In genomic region chr6:146642276-146643183, GRCm38 (mm10) we compare ENCODE assay signal across 8 mouse cellular contexts. TPM values are rescaled to one million over a fixed set of nuclear protein-coding genes. Genes with fewer than 3 reads are reported as not detected.
DNase-seq lines count a peak whose midpoint lies in the region; ATAC-seq and TF ChIP-seq lines count a peak whose summit lies in the region.

Gene Med21, plus strand, starts transcription at chr6:146642547.
Gene Tm7sf3, minus strand, starts transcription at chr6:146642824.

- in situ Hi-C loops in CH12.LX (cut with MboI; ENCODE audit: low pct_ligation_motif_present, low pct_unique_long_range_greater_than_20kb, low sequenced_read_pairs): loop anchor here (10.0 kb wide), 1 partner anchor 238 kb away; no protein-coding TSS in a partner anchor

- peaks cover 13% of the 10 kb centered on the region for H3K79me2 ChIP-seq in CH12.LX (replicated peaks; ENCODE audit: control insufficient read depth, extremely low read depth, insufficient read depth, poor library complexity, severe bottlenecking)

- peak within 1 kb of the TSS; percentile 68 for H3K27ac ChIP-seq in CH12.LX (ENCODE audit: insufficient read depth, low read depth)
- H3K27ac ChIP-seq in forebrain, embryonic 11.5 days (ENCODE audit: low read depth, low read length): peak within 1 kb of the TSS; percentile 47; the same call in 1 of the 2 replicates
- peak within 1 kb of the TSS; percentile 97 for H3K27ac ChIP-seq in heart, embryonic 16.5 days (ENCODE audit: low read length)
- peak within 1 kb of the TSS; percentile 88 for H3K27ac ChIP-seq in liver, embryonic 15.5 days (replicated peaks)
- H3K27ac ChIP-seq in neural tube, embryonic 12.5 days: peak within 1 kb of the TSS; percentile 70

- H3K36me3 ChIP-seq in CH12.LX (replicated peaks in 1 of 2; ENCODE audit: control insufficient read depth in 1 of 2, insufficient read depth in 1 of 2, low read length in 1 of 2): no peaks in the 10 kb centered on the region
- H3K36me3 ChIP-seq in forebrain, embryonic 11.5 days (ENCODE audit: control insufficient read depth, insufficient read depth, low read length): no peaks in the 10 kb centered on the region
- H3K36me3 ChIP-seq in heart, embryonic 16.5 days (ENCODE audit: control insufficient read depth, insufficient read depth): no peaks in the 10 kb centered on the region
- no peaks in the 10 kb centered on the region for H3K36me3 ChIP-seq in liver, embryonic 15.5 days (replicated peaks)
- no peaks in the 10 kb centered on the region for H3K36me3 ChIP-seq in neural tube, embryonic 12.5 days

- peak within 1 kb of the TSS; percentile 80 to 95 (median 91) for H3K4me3 ChIP-seq in CH12.LX (replicated peaks in 1 of 3; ENCODE audit: low read depth in 2 of 3, low read length in 2 of 3, poor library complexity in 1 of 3)
- peak within 1 kb of the TSS; percentile 71 for H3K4me3 ChIP-seq in forebrain, embryonic 11.5 days (ENCODE audit: low read depth, low read length)
- H3K4me3 ChIP-seq in heart, embryonic 16.5 days (ENCODE audit: low read length): peak within 1 kb of the TSS; percentile 94
- H3K4me3 ChIP-seq in liver, embryonic 15.5 days (replicated peaks): peak within 1 kb of the TSS; percentile 80
- peak within 1 kb of the TSS; percentile 80 for H3K4me3 ChIP-seq in neural tube, embryonic 12.5 days

- peak; percentile 100 for TF ChIP-seq POLR2A in CH12.LX (IDR thresholded peaks at IDR 0.05; ENCODE audit: low read depth, low read length)

- dilution Hi-C loops in CH12.LX (cut with MboI; ENCODE audit: extremely low pct_ligation_motif_present, extremely low pct_unique_long_range_greater_than_20kb, low sequenced_read_pairs): no loop called here

- DNase-seq in CH12.LX (ENCODE audit: extremely low read depth): peak; percentile 98
- DNase-seq in c-Kit-positive CD71-positive TER-119-negative erythroid progenitor cells, embryonic 14.5 days (ENCODE audit: low read depth): peak; percentile 97
- peak; percentile 100 for DNase-seq in forebrain, embryonic 11.5 days (ENCODE audit: low spot score)
- peak; percentile 99 for DNase-seq in kidney, postnatal 36 days
- DNase-seq in telencephalon, adult 2 months (ENCODE audit: low read depth, low spot score): peak; percentile 97

- H3K4me2 ChIP-seq in CH12.LX (ENCODE audit: insufficient read depth, low read depth, poor library complexity, severe bottlenecking): peak within 1 kb of the TSS; percentile 69
- H3K4me2 ChIP-seq in forebrain, embryonic 11.5 days (ENCODE audit: low read depth, low read length, severe bottlenecking): peak within 1 kb of the TSS; percentile 88
- peak within 1 kb of the TSS; percentile 97 for H3K4me2 ChIP-seq in heart, embryonic 16.5 days (ENCODE audit: low read depth, low read length)
- peak within 1 kb of the TSS; percentile 88 for H3K4me2 ChIP-seq in liver, embryonic 15.5 days
- peak within 1 kb of the TSS; percentile 70 for H3K4me2 ChIP-seq in neural tube, embryonic 12.5 days (replicated peaks)

- H3K9me3 ChIP-seq in CH12.LX (replicated peaks; ENCODE audit: low read length): no peaks in the 10 kb centered on the region
- H3K9me3 ChIP-seq in forebrain, embryonic 11.5 days (ENCODE audit: control insufficient read depth, low read length): no peaks in the 10 kb centered on the region
- H3K9me3 ChIP-seq in heart, embryonic 16.5 days (replicated peaks; ENCODE audit: control insufficient read depth, low read length): no peaks in the 10 kb centered on the region
- no peaks in the 10 kb centered on the region for H3K9me3 ChIP-seq in liver, embryonic 15.5 days (replicated peaks)
- no peaks in the 10 kb centered on the region for H3K9me3 ChIP-seq in neural tube, embryonic 12.5 days

- 1% methylated on average over 57 of the region's 60 CpGs for WGBS in forebrain, embryonic 11.5 days
- under 1% methylated on average over 59 of the region's 60 CpGs for WGBS in heart, embryonic 16.5 days
- WGBS in liver, embryonic 15.5 days (ENCODE audit: insufficient replicate concordance): under 1% methylated on average over 60 of the region's 60 CpGs
- WGBS in neural tube, embryonic 12.5 days: under 1% methylated on average over 60 of the region's 60 CpGs

- no peaks in the 10 kb centered on the region for H3K27me3 ChIP-seq in CH12.LX (replicated peaks)
- H3K27me3 ChIP-seq in forebrain, embryonic 11.5 days (ENCODE audit: control insufficient read depth, insufficient read depth, low read length): no peaks in the 10 kb centered on the region
- no peaks in the 10 kb centered on the region for H3K27me3 ChIP-seq in heart, embryonic 16.5 days (ENCODE audit: control insufficient read depth, insufficient read depth, low read length)
- H3K27me3 ChIP-seq in liver, embryonic 15.5 days: no peaks in the 10 kb centered on the region
- H3K27me3 ChIP-seq in neural tube, embryonic 12.5 days (replicated peaks): no peaks in the 10 kb centered on the region

- peak within 1 kb of the TSS; percentile 87 for H3K9ac ChIP-seq in CH12.LX (ENCODE audit: insufficient read depth, low read depth)
- H3K9ac ChIP-seq in forebrain, embryonic 11.5 days (ENCODE audit: low read length): peak within 1 kb of the TSS; percentile 84
- peak within 1 kb of the TSS; percentile 98 for H3K9ac ChIP-seq in heart, embryonic 16.5 days (ENCODE audit: low read length)
- H3K9ac ChIP-seq in liver, embryonic 15.5 days: peak within 1 kb of the TSS; percentile 87
- H3K9ac ChIP-seq in neural tube, embryonic 12.5 days: peak within 1 kb of the TSS; percentile 88

- peaks cover 5 to 38% of the 10 kb centered on the region in 2 experiments for H3K4me1 ChIP-seq in CH12.LX (ENCODE audit: control insufficient read depth in 1 of 2, insufficient read depth in 2 of 2)
- H3K4me1 ChIP-seq in forebrain, embryonic 11.5 days (replicated peaks; ENCODE audit: control insufficient read depth, insufficient read depth, low read length): peaks cover 2% of the 10 kb centered on the region; the same call in 1 of the 2 replicates
- peaks cover 10% of the 10 kb centered on the region for H3K4me1 ChIP-seq in heart, embryonic 16.5 days (ENCODE audit: control insufficient read depth, insufficient read depth, low read length)
- peaks cover 38% of the 10 kb centered on the region for H3K4me1 ChIP-seq in liver, embryonic 15.5 days (replicated peaks)
- H3K4me1 ChIP-seq in neural tube, embryonic 12.5 days: peaks cover 5% of the 10 kb centered on the region

- TF ChIP-seq EP300 in CH12.LX (IDR thresholded peaks at IDR 0.05; ENCODE audit: low read length): no peak

- ATAC-seq in forebrain, embryonic 11.5 days (replicated peaks; ENCODE audit: low FRiP score): peak; percentile 97
- peak; percentile 95 for ATAC-seq in heart, embryonic 16.5 days (replicated peaks; ENCODE audit: extremely low read depth, insufficient read depth, low FRiP score)
- ATAC-seq in liver, embryonic 15.5 days (ENCODE audit: insufficient read depth): peak; percentile 92
- ATAC-seq in neural tube, embryonic 12.5 days (ENCODE audit: low FRiP score, low read depth): peak; percentile 97

- TF ChIP-seq RAD21 in CH12.LX (IDR thresholded peaks at IDR 0.05; ENCODE audit: low read depth, low read length): no peak

- no peak for TF ChIP-seq CTCF in CH12.LX (conservative IDR thresholded peaks at IDR 0.05 in 1 of 2, IDR thresholded peaks at IDR 0.05 in 1 of 2; ENCODE audit: low read depth in 2 of 2, low read length in 2 of 2)

TF ChIP-seq in CH12.LX, 34 proteins besides CTCF, POLR2A, EP300 and RAD21 (continues in another document):
- TF ChIP-seq SIN3A (IDR thresholded peaks at IDR 0.05; ENCODE audit: low read length): peak; percentile 77
- TF ChIP-seq ETS1 (conservative IDR thresholded peaks at IDR 0.05; ENCODE audit: low read depth, low read length): peak; percentile 25
- no peak for TF ChIP-seq ZKSCAN1 (IDR thresholded peaks at IDR 0.05; ENCODE audit: borderline replicate concordance, low read depth, low read length)
- TF ChIP-seq CHD2 (IDR thresholded peaks at IDR 0.05; ENCODE audit: low read length): peak; percentile 73; the same call in 1 of the 2 replicates
- peak; percentile 99 for TF ChIP-seq NELFE (IDR thresholded peaks at IDR 0.05; ENCODE audit: low read depth, low read length)
- TF ChIP-seq CHD1 (IDR thresholded peaks at IDR 0.05; ENCODE audit: low read depth, low read length): no peak
- TF ChIP-seq MAFK (IDR thresholded peaks at IDR 0.05; ENCODE audit: insufficient replicate concordance, low read length): no peak
- peak; percentile 98 for TF ChIP-seq ZMIZ1 (IDR thresholded peaks at IDR 0.05; ENCODE audit: low read depth, low read length)
- peak; percentile 77 for TF ChIP-seq BHLHE40 (IDR thresholded peaks at IDR 0.05; ENCODE audit: low read depth, low read length)
- no peak for TF ChIP-seq JUN (IDR thresholded peaks at IDR 0.05; ENCODE audit: insufficient read depth, low read depth, low read length)
- TF ChIP-seq IRF4 (IDR thresholded peaks at IDR 0.05; ENCODE audit: low read depth, low read length): peak; percentile 38; the same call in 1 of the 2 replicates
- no peak for TF ChIP-seq SMC3 (IDR thresholded peaks at IDR 0.05; ENCODE audit: low read depth, low read length)
- no peak for TF ChIP-seq RCOR1 (conservative IDR thresholded peaks at IDR 0.05; ENCODE audit: low read depth, low read length)
- TF ChIP-seq KAT2A (IDR thresholded peaks at IDR 0.05; ENCODE audit: insufficient replicate concordance, low read length): no peak
- 0 out of 2 replicates have a peak, but pooled peaks have one; percentile 22 for TF ChIP-seq MAZ (IDR thresholded peaks at IDR 0.05; ENCODE audit: low read depth, low read length)
- TF ChIP-seq MEF2A (IDR thresholded peaks at IDR 0.05; ENCODE audit: borderline replicate concordance, low read depth, low read length): no peak
- TF ChIP-seq HCFC1 (IDR thresholded peaks at IDR 0.05; ENCODE audit: low read depth, low read length): peak; percentile 58; the same call in 1 of the 2 replicates

RNA-seq across cellular contexts. Expression of gene Med21, which starts in this region (rescaled TPM):
- total RNA-seq in CH12.LX (2012; rRNA removed) (42.4 and 45.8 TPM in 2 replicates), CH12.LX (2014; rRNA removed) (124 and 143 TPM in 2 replicates)
- 52.2 and 56.0 TPM in 2 replicates for polyA plus RNA-seq in CH12.LX (2012; ENCODE audit: insufficient read length, low read depth)
- 120 and 132 TPM in 2 replicates for polyA plus RNA-seq in forebrain, embryonic 11.5 days (2014; fragmentation: Nextera tagmentation; extraction: Ambion mirVana)
- 143 and 150 TPM in 2 replicates for polyA plus RNA-seq in heart, embryonic 16.5 days (2015; fragmentation: Nextera tagmentation; extraction: Ambion mirVana)
- polyA plus RNA-seq in liver, embryonic 15.5 days (2015; fragmentation: Nextera tagmentation; extraction: Ambion mirVana): 57.6 and 59.1 TPM in 2 replicates
- polyA plus RNA-seq in neural tube, embryonic 12.5 days (2016; fragmentation: Nextera tagmentation; extraction: Ambion mirVana): 110 and 122 TPM in 2 replicates

RNA-seq across cellular contexts. Expression of gene Tm7sf3, which starts in this region (rescaled TPM):
- total RNA-seq in CH12.LX (2012; rRNA removed): 19.9 and 23.9 TPM in 2 replicates
- 11.4 and 11.8 TPM in 2 replicates for total RNA-seq in CH12.LX (2014; rRNA removed)
- polyA plus RNA-seq in CH12.LX (2012; ENCODE audit: insufficient read length, low read depth): 12.8 and 13.4 TPM in 2 replicates
- polyA plus RNA-seq in forebrain, embryonic 11.5 days (2014; fragmentation: Nextera tagmentation; extraction: Ambion mirVana): 25.4 and 26.5 TPM in 2 replicates
- 35.3 and 37.5 TPM in 2 replicates for polyA plus RNA-seq in heart, embryonic 16.5 days (2015; fragmentation: Nextera tagmentation; extraction: Ambion mirVana)
- polyA plus RNA-seq in liver, embryonic 15.5 days (2015; fragmentation: Nextera tagmentation; extraction: Ambion mirVana): 24.3 and 25.2 TPM in 2 replicates
- polyA plus RNA-seq in neural tube, embryonic 12.5 days (2016; fragmentation: Nextera tagmentation; extraction: Ambion mirVana): 25.6 and 27.7 TPM in 2 replicates

Comparison
In these comparisons a context has a peak if more than half of its experiments do, and no peak if none do; other contexts are left out.
1. Peak in every context shown above with its lines: DNase-seq, ATAC-seq, H3K4me3 ChIP-seq and H3K27ac ChIP-seq.
2. H3K27ac ChIP-seq: peak in every context shown above with its lines; median percentile 97 in heart, embryonic 16.5 days; 88 in liver, embryonic 15.5 days; 70 in neural tube, embryonic 12.5 days; 68 in CH12.LX; 47 in forebrain, embryonic 11.5 days.